Mouse (Mus musculus): ENCODE measurements around the gene Ccdc149. TPM values are rescaled to one million over a fixed set of nuclear protein-coding genes. Genes with fewer than 3 reads are reported as not detected.

The Ccdc149 gene
- polyA plus RNA-seq, 1 experiment, result 0.48 TPM

- H3K36me3 ChIP-seq (ENCODE audit: control insufficient read depth, insufficient read depth, low read length, poor library complexity, severe bottlenecking), result no peaks in the 10 kb centered on the region
- no peak overlapping the region for H3K9ac ChIP-seq (ENCODE audit: low read depth, poor library complexity, severe bottlenecking)
- no peaks in the 10 kb centered on the region for H3K9me3 ChIP-seq (replicated peaks; ENCODE audit: control insufficient read depth, insufficient read depth, low read length, poor library complexity, severe bottlenecking)
- H3K4me3 ChIP-seq (ENCODE audit: low read depth, low read length), result no peak overlapping the region
- H3K27me3 ChIP-seq (ENCODE audit: control insufficient read depth, insufficient read depth, low read length, poor library complexity, severe bottlenecking), result no peaks in the 10 kb centered on the region
- H3K4me1 ChIP-seq (ENCODE audit: control insufficient read depth, insufficient read depth, low read length), result no peaks in the 10 kb centered on the region
- TF ChIP-seq CTCF (IDR thresholded peaks at IDR 0.05; ENCODE audit: low read depth, low read length) (no peak), POLR2A (IDR thresholded peaks at IDR 0.05; ENCODE audit: insufficient read depth, low read length) (no peak), EP300 (IDR thresholded peaks at IDR 0.05; ENCODE audit: insufficient read depth, low read depth, low read length) (no peak)
- no peak overlapping the region for H3K27ac ChIP-seq (ENCODE audit: insufficient read depth, low read length)
These were observed 110.9 kb downstream of the Ccdc149 start for GRCm38 (mm10) chr5:52360286-52361049.

- no peaks in the 10 kb centered on the region for H3K27me3 ChIP-seq (ENCODE audit: control insufficient read depth, insufficient read depth, low read length, poor library complexity, severe bottlenecking)
- no peaks in the 10 kb centered on the region for H3K36me3 ChIP-seq (ENCODE audit: control insufficient read depth, insufficient read depth, low read length, poor library complexity, severe bottlenecking)
- H3K9me3 ChIP-seq (replicated peaks; ENCODE audit: control insufficient read depth, insufficient read depth, low read length, poor library complexity, severe bottlenecking), result no peaks in the 10 kb centered on the region
- no peak overlapping the region for H3K27ac ChIP-seq (ENCODE audit: insufficient read depth, low read length)
- H3K4me3 ChIP-seq (ENCODE audit: low read depth, low read length), result no peak overlapping the region
- no peaks in the 10 kb centered on the region for H3K4me1 ChIP-seq (ENCODE audit: control insufficient read depth, insufficient read depth, low read length)
- H3K9ac ChIP-seq (ENCODE audit: low read depth, poor library complexity, severe bottlenecking), result no peak overlapping the region
- no peak for TF ChIP-seq CTCF (IDR thresholded peaks at IDR 0.05; ENCODE audit: low read depth, low read length)
- no peak for TF ChIP-seq EP300 (IDR thresholded peaks at IDR 0.05; ENCODE audit: insufficient read depth, low read depth, low read length)
- TF ChIP-seq POLR2A (IDR thresholded peaks at IDR 0.05; ENCODE audit: insufficient read depth, low read length), result no peak
These were observed 113.2 kb downstream of the Ccdc149 start for GRCm38 (mm10) chr5:52358120-52358519.

GRCm38 (mm10) chr5:52357175-52357754 lies 114.1 kb downstream of the Ccdc149 start:
- Histone ChIP-seq H3K9ac (ENCODE audit: low read depth, poor library complexity, severe bottlenecking) (no peak overlapping the region), H3K36me3 (ENCODE audit: control insufficient read depth, insufficient read depth, low read length, poor library complexity, severe bottlenecking) (no peaks in the 10 kb centered on the region), H3K9me3 (replicated peaks; ENCODE audit: control insufficient read depth, insufficient read depth, low read length, poor library complexity, severe bottlenecking) (no peaks in the 10 kb centered on the region), H3K27me3 (ENCODE audit: control insufficient read depth, insufficient read depth, low read length, poor library complexity, severe bottlenecking) (no peaks in the 10 kb centered on the region), H3K4me3 (ENCODE audit: low read depth, low read length) (no peak overlapping the region), H3K4me1 (ENCODE audit: control insufficient read depth, insufficient read depth, low read length) (no peaks in the 10 kb centered on the region), H3K27ac (ENCODE audit: insufficient read depth, low read length) (no peak overlapping the region)
- TF ChIP-seq CTCF (IDR thresholded peaks at IDR 0.05; ENCODE audit: low read depth, low read length) (no peak), POLR2A (IDR thresholded peaks at IDR 0.05; ENCODE audit: insufficient read depth, low read length) (no peak), EP300 (IDR thresholded peaks at IDR 0.05; ENCODE audit: insufficient read depth, low read depth, low read length) (no peak)

GRCm38 (mm10) chr5:52355612-52356011 lies 115.7 kb downstream of the Ccdc149 start:
- TF ChIP-seq EP300 (IDR thresholded peaks at IDR 0.05; ENCODE audit: insufficient read depth, low read depth, low read length), result no peak
- TF ChIP-seq CTCF (IDR thresholded peaks at IDR 0.05; ENCODE audit: low read depth, low read length), result no peak
- Histone ChIP-seq H3K36me3 (ENCODE audit: control insufficient read depth, insufficient read depth, low read length, poor library complexity, severe bottlenecking) (no peaks in the 10 kb centered on the region), H3K9ac (ENCODE audit: low read depth, poor library complexity, severe bottlenecking) (no peak overlapping the region), H3K27me3 (ENCODE audit: control insufficient read depth, insufficient read depth, low read length, poor library complexity, severe bottlenecking) (no peaks in the 10 kb centered on the region), H3K9me3 (replicated peaks; ENCODE audit: control insufficient read depth, insufficient read depth, low read length, poor library complexity, severe bottlenecking) (no peaks in the 10 kb centered on the region), H3K4me1 (ENCODE audit: control insufficient read depth, insufficient read depth, low read length) (no peaks in the 10 kb centered on the region), H3K4me3 (ENCODE audit: low read depth, low read length) (no peak overlapping the region), H3K27ac (ENCODE audit: insufficient read depth, low read length) (no peak overlapping the region)

GRCm38 (mm10) chr5:52354441-52354840 lies 116.9 kb downstream of the Ccdc149 start:
- Histone ChIP-seq H3K27me3 (ENCODE audit: control insufficient read depth, insufficient read depth, low read length, poor library complexity, severe bottlenecking) (no peaks in the 10 kb centered on the region), H3K27ac (ENCODE audit: insufficient read depth, low read length) (no peak overlapping the region), H3K4me3 (ENCODE audit: low read depth, low read length) (no peak overlapping the region), H3K9me3 (replicated peaks; ENCODE audit: control insufficient read depth, insufficient read depth, low read length, poor library complexity, severe bottlenecking) (no peaks in the 10 kb centered on the region), H3K9ac (ENCODE audit: low read depth, poor library complexity, severe bottlenecking) (no peak overlapping the region), H3K36me3 (ENCODE audit: control insufficient read depth, insufficient read depth, low read length, poor library complexity, severe bottlenecking) (no peaks in the 10 kb centered on the region), H3K4me1 (ENCODE audit: control insufficient read depth, insufficient read depth, low read length) (no peaks in the 10 kb centered on the region)
- TF ChIP-seq POLR2A (IDR thresholded peaks at IDR 0.05; ENCODE audit: insufficient read depth, low read length) (no peak), EP300 (IDR thresholded peaks at IDR 0.05; ENCODE audit: insufficient read depth, low read depth, low read length) (no peak), CTCF (IDR thresholded peaks at IDR 0.05; ENCODE audit: low read depth, low read length) (no peak)

- no peak overlapping the region for H3K27ac ChIP-seq (ENCODE audit: insufficient read depth, low read length)
- H3K9ac ChIP-seq (ENCODE audit: low read depth, poor library complexity, severe bottlenecking), result no peak overlapping the region
- TF ChIP-seq CTCF (IDR thresholded peaks at IDR 0.05; ENCODE audit: low read depth, low read length) (no peak), EP300 (IDR thresholded peaks at IDR 0.05; ENCODE audit: insufficient read depth, low read depth, low read length) (no peak), POLR2A (IDR thresholded peaks at IDR 0.05; ENCODE audit: insufficient read depth, low read length) (no peak)
- no peaks in the 10 kb centered on the region for H3K27me3 ChIP-seq (ENCODE audit: control insufficient read depth, insufficient read depth, low read length, poor library complexity, severe bottlenecking)
- H3K9me3 ChIP-seq (replicated peaks; ENCODE audit: control insufficient read depth, insufficient read depth, low read length, poor library complexity, severe bottlenecking), result no peaks in the 10 kb centered on the region
- H3K36me3 ChIP-seq (ENCODE audit: control insufficient read depth, insufficient read depth, low read length, poor library complexity, severe bottlenecking), result no peaks in the 10 kb centered on the region
- no peak overlapping the region for H3K4me3 ChIP-seq (ENCODE audit: low read depth, low read length)
- H3K4me1 ChIP-seq (ENCODE audit: control insufficient read depth, insufficient read depth, low read length), result no peaks in the 10 kb centered on the region
These were observed 118.6 kb downstream of the Ccdc149 start for GRCm38 (mm10) chr5:52352730-52353129.

Data from ES-Bruce4 (cell line).